Mouse (Mus musculus): ENCODE results near the gene Slc9a7.

- TF ChIP-seq POLR2A (IDR thresholded peaks at IDR 0.05; ENCODE audit: insufficient read depth, low read depth, low read length) (no peak), CTCF (IDR thresholded peaks at IDR 0.05) (no peak), EP300 (IDR thresholded peaks at IDR 0.05; ENCODE audit: insufficient read depth, low read depth, low read length) (no peak)
These were observed 41.1 kb upstream of the Slc9a7 start for GRCm38 (mm10) chrX:20332756-20333155.

Measured in heart, adult 2 months (tissue).